Mouse (Mus musculus) G1E-ER4 (cell line): ENCODE measurements around the gene Lias. TPM values are rescaled to one million over a fixed set of nuclear protein-coding genes. Genes with fewer than 3 reads are reported as not detected.

Source experiments
- GATA1 ChIP-seq: IDR thresholded peaks from one replicate; pipeline ENCODE4 v1.8.0; 2012; ENCODE audit warnings: low read length, inconsistent platforms
- polyA plus RNA-seq: library from polyadenylated mRNA; stranded (reverse); fragments of >175 nt; gene quantifications from 2 replicates; pipeline ENCODE4 v1.2.3, GENCODE M21; 2012

The Lias gene
- 3.6 and 6.6 TPM in 2 replicates for polyA plus RNA-seq

DNA sequence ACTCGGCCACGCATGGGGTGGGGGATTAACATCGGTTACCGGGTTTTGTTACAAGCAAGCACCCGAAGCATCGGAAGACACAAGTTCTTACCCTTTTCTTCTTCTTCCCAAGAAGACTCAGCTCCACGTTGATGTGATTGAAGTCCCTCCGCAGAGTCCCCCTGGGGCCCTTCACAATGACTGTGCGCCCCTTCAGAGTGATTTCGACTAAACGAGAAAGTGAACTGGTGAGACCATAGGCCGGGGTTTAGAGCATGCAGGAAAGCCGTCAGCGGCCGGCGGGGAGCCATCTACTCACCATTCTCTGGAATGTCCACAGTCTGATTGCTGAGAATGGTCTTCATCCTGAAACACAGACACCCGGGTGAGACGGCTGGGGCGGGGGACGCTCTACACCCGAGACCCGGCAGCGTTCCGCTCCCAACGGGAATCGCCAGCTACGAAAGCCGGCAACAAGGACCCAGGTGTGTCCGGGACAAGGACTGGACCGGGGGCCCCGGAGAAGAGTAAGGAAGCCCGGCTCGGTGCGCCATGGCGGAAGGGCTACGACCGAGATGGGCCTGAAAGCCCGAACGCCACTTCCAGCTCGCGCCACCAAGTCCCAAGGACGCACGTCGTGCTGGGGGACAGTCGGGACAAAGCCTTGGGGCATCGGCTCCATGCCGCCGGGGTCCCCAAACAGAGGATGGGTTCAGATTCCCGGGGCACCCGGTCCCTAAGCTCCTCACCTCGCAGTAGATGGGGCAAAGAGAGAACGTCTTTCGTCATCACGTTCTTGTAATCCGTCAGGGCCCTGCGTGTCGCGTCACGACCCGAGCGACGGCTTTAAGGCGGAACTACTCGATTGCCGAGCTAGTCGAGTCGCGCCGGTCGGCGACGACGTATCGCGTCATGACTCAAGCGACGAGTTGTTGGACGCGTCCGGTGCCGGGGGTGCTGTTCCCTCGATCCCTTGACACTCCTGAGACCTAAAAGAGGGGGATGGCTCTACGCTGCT lies at the start of gene Lias, which contains the start of gene Rpl9:
TSS of gene Lias (plus strand) at position 850 of the 997 bp plus-strand sequence.
TSS of gene Rpl9 (minus strand) at position 797 of the 997 bp plus-strand sequence.
- no peak for TF ChIP-seq GATA1

DNA sequence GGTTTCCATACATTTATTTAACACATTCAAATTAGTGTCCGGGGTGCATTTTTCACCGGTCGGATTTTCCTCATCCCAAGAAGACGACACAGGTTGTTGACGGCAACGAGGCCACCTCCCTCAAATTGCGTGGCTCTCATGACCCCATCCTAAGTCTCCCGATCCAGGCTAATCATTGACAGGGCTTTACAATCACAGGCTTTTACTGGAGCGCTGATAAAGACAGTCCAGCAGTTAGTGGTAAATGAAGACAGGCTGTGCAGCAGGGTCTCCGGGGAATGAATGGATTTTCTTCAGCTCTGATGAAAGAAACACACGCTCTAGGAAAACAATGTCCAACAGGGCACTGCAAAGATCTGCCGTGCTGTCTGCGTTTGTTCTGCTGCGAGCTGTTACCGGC lies 43.1 kb upstream of the Lias start, which contains the start of gene Klb:
TSS of gene Klb (plus strand) at position 147 of the 400 bp plus-strand sequence.
- no peak for TF ChIP-seq GATA1

DNA sequence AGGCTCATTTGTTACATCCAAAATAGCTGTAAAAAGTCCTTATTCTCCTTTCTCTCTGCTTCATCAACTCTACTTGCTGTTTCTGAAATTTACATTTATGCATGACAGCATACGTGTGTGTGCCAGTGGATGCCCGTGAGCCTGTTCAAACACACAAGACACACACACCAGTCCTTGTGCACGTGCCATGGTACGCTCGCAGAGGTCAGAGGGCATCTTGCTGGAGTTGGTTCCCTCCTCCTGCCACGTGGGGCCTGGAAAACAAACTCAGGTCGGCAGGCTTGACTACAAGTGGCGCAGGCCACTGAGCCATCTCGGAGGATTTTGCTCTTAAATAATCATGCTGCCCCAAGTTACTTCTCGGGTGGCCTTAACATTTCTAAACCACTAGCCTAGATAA lies 40.8 kb upstream of the Lias start:
- TF ChIP-seq GATA1: no peak

DNA sequence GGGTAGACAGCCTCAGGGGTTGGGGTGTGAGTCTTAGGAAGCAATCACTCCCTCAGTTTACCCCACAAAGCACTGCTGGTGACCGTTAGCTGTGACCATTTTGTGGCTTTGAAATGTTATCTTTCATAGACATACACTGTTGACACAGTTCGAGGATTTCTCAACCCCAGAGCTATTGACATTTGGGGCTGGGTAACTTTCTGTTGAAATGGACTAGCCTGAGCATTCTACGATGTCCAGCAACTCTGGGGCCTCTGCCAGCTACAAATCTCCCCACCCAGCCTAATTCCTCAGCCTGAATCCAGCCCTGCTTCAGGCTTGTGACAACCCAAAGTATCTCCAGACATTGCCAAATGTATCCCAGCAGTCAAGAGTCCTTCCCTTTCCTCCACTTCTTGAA lies 37.2 kb upstream of the Lias start:
- no peak for TF ChIP-seq GATA1

DNA sequence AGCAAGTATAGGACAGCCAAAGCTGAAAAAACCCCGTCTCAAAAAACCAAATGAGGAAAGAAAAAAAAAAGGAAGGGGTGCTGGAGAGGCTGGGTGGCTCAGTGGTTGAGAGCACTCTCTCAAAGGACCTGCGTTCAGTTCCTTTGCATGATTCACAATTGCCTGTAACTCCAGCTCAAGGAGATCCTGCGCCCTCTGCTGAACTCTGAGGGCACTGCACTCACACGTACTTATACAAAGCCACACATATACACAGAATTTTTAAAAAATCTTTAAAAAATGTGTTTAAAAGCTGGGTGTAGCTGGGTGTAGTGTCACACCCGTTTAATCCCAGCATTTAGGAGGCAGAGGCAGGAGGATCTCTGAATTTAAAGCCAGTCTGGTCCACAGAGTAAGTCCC lies 36.3 kb upstream of the Lias start:
- no peak for TF ChIP-seq GATA1

DNA sequence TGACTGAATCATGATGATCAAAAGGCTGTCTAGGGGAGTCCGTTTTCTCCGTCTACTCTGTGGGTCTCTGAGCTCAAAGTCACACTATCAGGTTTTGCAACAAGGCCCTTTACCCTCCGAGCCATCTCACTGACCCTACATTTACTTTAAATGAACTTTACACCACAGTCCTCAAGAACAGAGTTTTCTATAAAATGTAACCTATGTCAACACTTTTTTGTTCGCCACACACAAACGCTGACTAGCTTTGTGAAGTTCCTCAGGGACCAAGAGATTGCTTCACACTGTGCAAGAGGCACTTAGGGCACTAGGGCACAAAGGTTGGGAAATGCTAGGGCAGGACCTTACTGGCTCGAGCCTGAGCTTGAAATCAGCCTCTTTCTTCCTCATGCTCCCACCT lies 34.4 kb upstream of the Lias start:
- TF ChIP-seq GATA1: no peak

DNA sequence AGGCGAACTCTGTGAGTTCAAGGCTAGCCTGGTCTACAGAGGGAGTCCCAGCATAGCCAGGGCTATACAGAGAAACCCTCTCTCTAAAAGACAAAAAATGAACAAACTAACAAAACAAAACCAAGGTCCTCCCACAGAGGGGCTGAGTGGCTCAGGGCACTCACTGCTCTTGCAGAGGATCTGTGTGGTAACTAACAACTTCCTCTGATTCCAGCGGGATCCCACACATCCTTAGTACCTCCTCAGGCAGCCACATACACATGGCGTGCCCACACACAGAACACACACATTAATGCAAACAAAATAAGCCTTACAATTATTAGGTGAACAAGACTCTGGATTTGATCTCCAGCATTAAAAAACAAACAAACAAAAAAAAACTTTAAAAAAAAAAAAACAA lies 33.5 kb upstream of the Lias start:
- TF ChIP-seq GATA1: no peak

DNA sequence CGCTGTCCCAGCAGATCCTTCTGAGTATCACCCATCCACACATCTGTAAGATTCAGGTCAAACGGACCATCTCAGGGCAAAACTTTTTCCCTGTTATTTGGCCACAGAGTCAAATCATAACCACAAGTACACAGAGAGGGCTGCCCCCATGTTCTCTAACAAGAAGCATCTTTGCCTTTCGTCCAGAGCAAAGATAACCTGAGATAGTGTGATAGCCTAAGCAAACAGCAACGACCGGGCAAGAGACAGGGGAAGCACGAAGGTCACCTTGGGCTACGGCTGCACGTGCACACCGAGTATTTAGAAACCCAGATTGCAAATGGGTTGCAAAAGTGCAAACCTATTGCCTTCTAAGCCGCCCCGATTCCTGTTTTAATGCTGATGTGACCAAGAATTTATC lies 23.5 kb upstream of the Lias start:
- TF ChIP-seq GATA1: no peak

DNA sequence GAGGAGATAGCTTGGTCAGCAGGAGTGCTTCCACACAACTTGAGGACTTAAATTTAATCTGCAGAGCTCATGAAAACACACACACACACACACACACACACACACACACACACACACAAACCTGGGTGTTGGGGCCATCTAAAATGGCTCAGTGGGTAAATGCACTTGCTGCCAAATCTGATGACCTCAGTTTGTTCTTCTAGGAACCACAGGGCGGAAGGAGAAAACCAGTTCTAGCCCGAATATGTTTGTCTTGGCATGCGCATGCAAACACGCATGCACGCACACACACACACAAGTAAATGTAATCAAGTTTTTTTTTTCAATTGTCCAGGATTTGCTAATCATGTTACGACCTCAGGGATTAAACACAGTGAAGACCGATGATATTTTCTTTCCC lies 19.7 kb upstream of the Lias start:
- TF ChIP-seq GATA1: no peak

DNA sequence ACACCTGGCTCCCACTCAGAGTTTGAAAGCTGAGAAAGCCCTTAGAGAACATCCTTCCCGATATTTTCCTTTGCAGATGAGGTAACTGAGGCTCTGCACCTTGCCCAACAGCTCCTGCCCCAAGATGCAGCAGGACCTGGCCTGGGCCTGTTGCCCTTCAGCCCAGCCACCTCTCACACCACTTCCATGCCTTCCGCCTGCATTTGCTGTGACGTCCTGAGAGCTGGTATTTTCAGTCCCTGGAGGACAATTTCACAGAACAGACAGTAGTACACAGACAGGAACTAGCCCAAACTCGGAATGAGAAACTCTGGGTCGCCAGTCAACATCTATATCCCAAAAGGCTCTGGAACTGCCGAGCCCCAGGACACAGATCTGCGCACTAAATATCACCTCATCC lies 16.6 kb upstream of the Lias start:
- TF ChIP-seq GATA1: no peak

DNA sequence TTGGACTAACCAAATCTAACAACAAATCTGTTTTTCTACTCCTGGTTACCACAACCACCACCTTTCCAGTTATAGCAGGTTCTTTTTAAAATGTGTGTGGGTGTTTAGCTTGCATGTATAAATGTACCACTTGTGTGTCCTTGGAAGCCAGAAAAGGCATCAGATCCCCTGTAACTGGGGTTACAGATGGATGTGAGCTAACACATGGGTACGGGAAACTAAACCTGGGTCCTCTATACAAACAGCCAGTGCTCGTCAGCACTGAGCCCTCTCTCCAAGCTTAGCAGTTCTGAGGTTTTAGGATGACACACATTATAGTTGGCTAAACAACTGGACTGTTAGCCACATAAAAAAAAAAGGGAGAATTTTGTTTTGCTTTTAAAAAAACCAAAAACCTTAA lies 5.6 kb upstream of the Lias start:
- TF ChIP-seq GATA1: no peak

DNA sequence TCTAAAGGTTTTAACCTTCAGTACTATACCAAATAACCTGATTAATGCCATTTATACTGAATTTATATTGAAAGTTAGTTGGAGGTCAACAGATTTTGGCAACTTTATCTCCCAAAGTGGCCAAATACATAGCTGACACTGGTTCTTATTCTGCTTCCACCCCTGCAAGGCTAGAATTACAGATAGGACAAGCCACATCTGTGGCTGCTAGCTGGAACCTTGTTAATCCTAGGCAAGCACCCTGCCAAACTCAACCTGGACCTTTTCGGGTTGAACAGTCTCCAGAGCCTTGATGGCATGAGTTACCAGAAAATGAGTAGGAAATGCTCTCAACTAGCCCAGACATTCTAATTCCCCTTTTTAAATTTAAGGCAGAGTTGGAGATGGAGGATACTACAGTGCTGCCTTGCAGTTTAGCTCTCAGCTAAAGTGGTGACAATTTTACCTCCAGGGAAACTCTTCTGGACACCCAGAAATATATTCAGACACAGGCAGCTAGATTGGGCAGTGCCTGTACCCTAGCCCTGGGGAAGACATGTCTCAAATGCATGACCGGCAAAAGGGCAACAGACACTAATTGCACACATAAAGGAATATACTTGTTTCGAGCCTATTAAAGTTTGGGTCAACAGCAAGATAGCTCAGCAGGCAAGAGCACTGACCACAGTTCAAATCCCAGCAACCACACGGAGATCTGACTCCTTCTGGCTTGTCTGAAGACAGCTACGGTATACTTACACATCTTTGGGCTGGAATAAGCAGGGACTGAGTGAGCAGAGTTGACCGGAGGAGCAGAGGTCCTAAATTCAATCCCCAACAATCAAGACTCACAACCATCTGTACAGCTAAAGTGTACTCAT lies 4.1 kb upstream of the Lias start:
- TF ChIP-seq GATA1: no peak

DNA sequence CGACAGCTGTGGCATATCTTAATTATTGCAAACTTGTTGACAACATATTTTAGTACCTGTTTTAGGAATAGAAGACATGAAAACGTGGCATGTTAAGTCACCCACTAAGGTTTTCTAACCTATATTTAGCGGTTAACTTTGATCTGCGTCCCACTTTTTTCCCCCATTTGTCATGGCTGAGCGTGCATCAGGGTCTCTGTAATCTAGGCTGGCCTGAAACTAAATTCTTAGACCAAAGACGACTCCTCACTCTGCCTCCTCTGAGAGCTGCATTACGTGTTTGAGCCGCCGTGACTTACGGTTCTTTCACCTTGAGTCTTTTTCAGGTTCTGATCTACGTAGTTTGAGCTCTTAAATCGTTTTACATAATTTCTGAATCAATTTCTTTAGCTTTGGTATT lies 456 bp downstream of the Lias start:
- TF ChIP-seq GATA1: no peak

DNA sequence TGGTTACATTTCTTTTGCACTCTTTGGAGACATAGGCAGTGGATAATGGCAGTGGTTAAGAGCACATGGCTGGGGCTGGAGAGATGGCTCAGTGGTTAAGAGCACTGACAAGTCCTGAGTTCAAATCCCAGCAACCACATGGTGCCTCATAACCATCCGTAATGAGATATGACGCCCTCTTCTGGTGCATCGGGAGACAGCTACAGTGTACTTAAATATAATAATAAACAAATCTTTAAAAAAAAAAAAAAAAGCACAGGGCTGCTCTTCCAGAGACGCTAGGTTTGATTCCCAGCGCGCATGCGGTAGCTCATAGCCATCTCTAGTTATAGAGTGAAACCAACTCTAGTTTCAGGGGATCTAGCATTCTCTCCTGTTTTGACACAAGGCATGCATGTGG lies 3.1 kb downstream of the Lias start:
- no peak for TF ChIP-seq GATA1

DNA sequence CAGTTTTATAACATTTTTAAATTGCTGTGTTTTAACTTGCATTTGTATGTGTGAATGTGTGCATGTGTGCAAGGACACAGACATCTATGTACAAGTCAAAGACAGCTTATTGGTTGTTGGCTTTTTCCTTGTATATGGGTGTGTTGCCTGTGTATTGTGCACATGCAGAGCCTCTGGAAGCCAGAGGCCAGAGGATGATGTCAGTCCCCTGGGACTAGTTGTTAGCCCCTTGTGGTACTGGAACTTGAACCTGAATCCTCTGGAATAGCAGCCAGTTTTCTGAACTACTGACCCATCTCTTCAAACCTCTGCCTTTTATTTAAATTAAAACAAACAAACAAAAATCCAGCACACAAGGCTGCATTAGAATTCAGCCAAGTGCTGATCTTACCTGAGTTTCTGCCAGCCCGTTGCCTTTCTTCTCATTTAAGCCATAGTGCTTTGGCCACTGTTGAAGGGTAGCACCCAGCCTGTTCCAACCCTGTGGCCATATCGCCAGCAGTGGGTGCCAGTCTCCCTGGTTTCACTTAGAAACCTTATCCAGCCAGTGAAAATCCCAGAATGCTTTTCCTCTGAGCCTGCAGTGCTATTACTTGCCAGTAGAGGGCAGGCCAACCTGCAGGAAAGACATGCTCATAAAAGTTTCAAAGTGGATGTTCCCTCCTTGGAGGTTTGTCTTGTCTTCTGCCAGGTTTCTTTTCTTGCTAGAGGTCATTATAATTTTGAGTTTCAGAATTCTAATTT lies 10.1 kb downstream of the Lias start:
- TF ChIP-seq GATA1: no peak
